Mouse (Mus musculus) MEL (cell line): ENCODE results near the gene Larp4b. TPM values are rescaled to one million over a fixed set of nuclear protein-coding genes. Genes with fewer than 3 reads are reported as not detected.

Experiments
- DNase-seq: peaks from one replicate; pipeline ENCODE4 v3.0.0; 2011; ENCODE audit warnings: low read depth, low spot score
- H3K27ac ChIP-seq: 2 replicates; pipeline ENCODE4 v1.5.1; 2012; ENCODE audit warnings: low read depth, mild to moderate bottlenecking, control low read depth, low read length, moderate library complexity; ENCODE audit not compliant: control insufficient read depth
- H3K27me3 ChIP-seq, 2 experiments: fragments of 150-350 bp in 1 of 2; sonication (generic) in 1 of 2; 2 replicates each; pipeline ENCODE4 v1.6.1; 2012; ENCODE audit warnings: low read length in 2 of 2, mild to moderate bottlenecking in 2 of 2, improper control_type of control experiment in 1 of 2, moderate library complexity in 1 of 2; ENCODE audit not compliant: insufficient read depth in 2 of 2, control insufficient read depth in 1 of 2
- H3K36me3 ChIP-seq, 2 experiments: 2 replicates each; pipeline ENCODE4 v1.6.1; 2012 to 2014; ENCODE audit warnings: low read length in 2 of 2, improper control_type of control experiment in 1 of 2, inconsistent platforms in 1 of 2, mild to moderate bottlenecking in 1 of 2; ENCODE audit not compliant: insufficient read depth in 2 of 2, control insufficient read depth in 1 of 2
- H3K4me1 ChIP-seq, 2 experiments: fragments of 150-350 bp in 1 of 2; sonication (generic) in 1 of 2; 2 replicates each; pipeline ENCODE4 v1.6.1; 2012; ENCODE audit warnings: low read length in 2 of 2, improper control_type of control experiment in 1 of 2, mild to moderate bottlenecking in 1 of 2; ENCODE audit not compliant: insufficient read depth in 2 of 2, control insufficient read depth in 1 of 2
- H3K4me3 ChIP-seq, 2 experiments: fragments of 150-350 bp in 1 of 2; sonication (generic) in 1 of 2; 2 replicates each; pipeline ENCODE4 v1.5.1; 2012; ENCODE audit warnings: low read depth in 2 of 2, low read length in 2 of 2, mild to moderate bottlenecking in 2 of 2, moderate library complexity in 2 of 2, control low read depth in 1 of 2, improper control_type of control experiment in 1 of 2; ENCODE audit not compliant: control insufficient read depth in 1 of 2, insufficient read depth in 1 of 2
- H3K79me2 ChIP-seq: 2 replicates; pipeline ENCODE4 v1.6.1; 2012; ENCODE audit warnings: mild to moderate bottlenecking, low read length, moderate library complexity; ENCODE audit not compliant: control insufficient read depth, poor library complexity, insufficient read depth
- H3K9ac ChIP-seq: 2 replicates; pipeline ENCODE4 v1.6.1; 2012; ENCODE audit warnings: low read depth, mild to moderate bottlenecking, control low read depth, low read length, moderate library complexity; ENCODE audit not compliant: control insufficient read depth, poor library complexity, severe bottlenecking
- H3K9me3 ChIP-seq: fragments of 150-350 bp; sonication (generic); replicated peaks from 2 replicates; pipeline ENCODE4 v1.6.1; 2012; ENCODE audit warnings: mild to moderate bottlenecking, low read length, improper control_type of control experiment, moderate library complexity; ENCODE audit not compliant: insufficient read depth
- BHLHE40 ChIP-seq: IDR thresholded peaks from 2 replicates; pipeline ENCODE4 v1.6.1; 2012; ENCODE audit warnings: low read depth, mild to moderate bottlenecking, inconsistent platforms, low read length, improper control_type of control experiment, borderline replicate concordance
- CHD1 ChIP-seq: IDR thresholded peaks from 2 replicates; pipeline ENCODE4 v1.6.1; 2012; ENCODE audit warnings: low read depth, mild to moderate bottlenecking, inconsistent platforms, low read length, improper control_type of control experiment
- CHD2 ChIP-seq: IDR thresholded peaks from 2 replicates; pipeline ENCODE4 v1.6.1; 2011; ENCODE audit warnings: low read length, improper control_type of control experiment
- EP300 ChIP-seq, 2 experiments: IDR thresholded peaks; 2 replicates each; pipeline ENCODE4 v1.6.1; 2011; ENCODE audit warnings: improper control_type of control experiment in 2 of 2, low read length in 2 of 2, low read depth in 1 of 2, mild to moderate bottlenecking in 1 of 2
- ETS1 ChIP-seq: IDR thresholded peaks from 2 replicates; pipeline ENCODE4 v1.6.1; 2012; ENCODE audit warnings: low read depth, mild to moderate bottlenecking, inconsistent platforms, low read length, improper control_type of control experiment, moderate library complexity
- GABPA ChIP-seq: IDR thresholded peaks from 2 replicates; pipeline ENCODE4 v1.6.1; 2012; ENCODE audit warnings: low read depth, mild to moderate bottlenecking, inconsistent platforms, low read length, improper control_type of control experiment, moderate library complexity
- GATA1 ChIP-seq: IDR thresholded peaks from 2 replicates; pipeline ENCODE4 v1.6.1; 2011; ENCODE audit warnings: low read depth, low read length, improper control_type of control experiment
- HCFC1 ChIP-seq: IDR thresholded peaks from 2 replicates; pipeline ENCODE4 v1.6.1; 2012; ENCODE audit warnings: low read depth, mild to moderate bottlenecking, inconsistent platforms, low read length, improper control_type of control experiment, moderate library complexity
- JUND ChIP-seq: IDR thresholded peaks from 2 replicates; pipeline ENCODE4 v1.6.1; 2011; ENCODE audit warnings: low read depth, mild to moderate bottlenecking, improper control_type of control experiment, low read length
- KAT2A ChIP-seq: conservative IDR thresholded peaks from 2 replicates; pipeline ENCODE4 v1.6.1; 2012; ENCODE audit warnings: low read depth, low read length, improper control_type of control experiment, inconsistent platforms
- MAFK ChIP-seq: IDR thresholded peaks from 2 replicates; pipeline ENCODE4 v1.6.1; 2011; ENCODE audit warnings: low read depth, mild to moderate bottlenecking, low read length, improper control_type of control experiment, borderline replicate concordance
- MAX ChIP-seq: IDR thresholded peaks from 2 replicates; pipeline ENCODE4 v1.6.1; 2011; ENCODE audit warnings: low read length, improper control_type of control experiment
- MAZ ChIP-seq: IDR thresholded peaks from 2 replicates; pipeline ENCODE4 v1.6.1; 2012; ENCODE audit warnings: low read depth, mild to moderate bottlenecking, inconsistent platforms, low read length, improper control_type of control experiment
- MEF2A ChIP-seq: IDR thresholded peaks from 2 replicates; pipeline ENCODE4 v1.6.1; 2014; ENCODE audit warnings: low read depth, mild to moderate bottlenecking, inconsistent platforms, low read length, improper control_type of control experiment; ENCODE audit not compliant: poor library complexity, insufficient replicate concordance, severe bottlenecking; ENCODE audit errors: extremely low read depth
- MYB ChIP-seq: IDR thresholded peaks from 2 replicates; pipeline ENCODE4 v1.6.1; 2011; ENCODE audit warnings: mild to moderate bottlenecking, low read depth, low read length, improper control_type of control experiment
- MYC ChIP-seq: IDR thresholded peaks from 2 replicates; pipeline ENCODE4 v1.6.1; 2011; ENCODE audit warnings: low read depth, mild to moderate bottlenecking, low read length, improper control_type of control experiment, moderate library complexity
- NELFE ChIP-seq: IDR thresholded peaks from 2 replicates; pipeline ENCODE4 v1.6.1; 2011; ENCODE audit warnings: low read depth, low read length, improper control_type of control experiment
- NRF1 ChIP-seq: IDR thresholded peaks from 2 replicates; pipeline ENCODE4 v1.6.1; 2014; ENCODE audit warnings: low read depth, mild to moderate bottlenecking, inconsistent platforms, low read length, improper control_type of control experiment, moderate library complexity; ENCODE audit not compliant: poor library complexity, insufficient read depth, severe bottlenecking
- POLR2A ChIP-seq, 2 experiments: IDR thresholded peaks; 2 replicates each; pipeline ENCODE4 v1.6.1; 2011 to 2012; ENCODE audit warnings: low read length in 2 of 2, mild to moderate bottlenecking in 2 of 2, control low read depth in 1 of 2, improper control_type of control experiment in 1 of 2, low read depth in 1 of 2, moderate library complexity in 1 of 2; ENCODE audit not compliant: control insufficient read depth in 1 of 2, insufficient read depth in 1 of 2, poor library complexity in 1 of 2
- POLR2AphosphoS5 ChIP-seq: IDR thresholded peaks from 2 replicates; pipeline ENCODE4 v1.6.1; 2012; ENCODE audit warnings: low read depth, borderline replicate concordance, mild to moderate bottlenecking, inconsistent platforms, low read length, moderate library complexity, mixed read lengths
- RAD21 ChIP-seq: IDR thresholded peaks from 2 replicates; pipeline ENCODE4 v1.6.1; 2011; ENCODE audit warnings: mild to moderate bottlenecking, low read depth, low read length, improper control_type of control experiment
- RCOR1 ChIP-seq: IDR thresholded peaks from 2 replicates; pipeline ENCODE4 v1.6.1; 2012; ENCODE audit warnings: low read depth, mild to moderate bottlenecking, inconsistent platforms, low read length, improper control_type of control experiment
- SIN3A ChIP-seq: IDR thresholded peaks from 2 replicates; pipeline ENCODE4 v1.6.1; 2012; ENCODE audit warnings: low read length, improper control_type of control experiment, inconsistent platforms
- SMC3 ChIP-seq: IDR thresholded peaks from 2 replicates; pipeline ENCODE4 v1.6.1; 2011; ENCODE audit warnings: low read depth, low read length, improper control_type of control experiment
- TAL1 ChIP-seq: IDR thresholded peaks from 2 replicates; pipeline ENCODE4 v1.6.1; 2012; ENCODE audit warnings: mild to moderate bottlenecking, inconsistent platforms, low read length, moderate library complexity, mixed read lengths
- TBP ChIP-seq: IDR thresholded peaks from 2 replicates; pipeline ENCODE4 v1.8.0; 2011; ENCODE audit warnings: low read depth, low read length, improper control_type of control experiment
- TCF12 ChIP-seq: IDR thresholded peaks from 2 replicates; pipeline ENCODE4 v1.6.1; 2014; ENCODE audit warnings: low read depth, mild to moderate bottlenecking, inconsistent platforms, low read length, improper control_type of control experiment, moderate library complexity
- UBTF ChIP-seq: IDR thresholded peaks from 2 replicates; pipeline ENCODE4 v1.6.1; 2012; ENCODE audit warnings: low read depth, mild to moderate bottlenecking, inconsistent platforms, low read length, improper control_type of control experiment, moderate library complexity, borderline replicate concordance; ENCODE audit not compliant: insufficient read depth
- USF1 ChIP-seq: IDR thresholded peaks from 2 replicates; pipeline ENCODE4 v1.6.1; 2014; ENCODE audit warnings: low read depth, mild to moderate bottlenecking, inconsistent platforms, low read length, improper control_type of control experiment, moderate library complexity
- USF2 ChIP-seq, 2 experiments: IDR thresholded peaks; 2 replicates each; pipeline ENCODE4 v1.6.1; 2011 to 2012; ENCODE audit warnings: improper control_type of control experiment in 2 of 2, low read length in 2 of 2, borderline replicate concordance in 1 of 2, inconsistent platforms in 1 of 2, low read depth in 1 of 2, mild to moderate bottlenecking in 1 of 2; ENCODE audit not compliant: insufficient read depth in 1 of 2
- ZC3H11A ChIP-seq: IDR thresholded peaks from 2 replicates; pipeline ENCODE4 v1.6.1; 2012; ENCODE audit warnings: low read depth, mild to moderate bottlenecking, inconsistent platforms, low read length, improper control_type of control experiment
- ZKSCAN1 ChIP-seq: IDR thresholded peaks from 2 replicates; pipeline ENCODE4 v1.6.1; 2012; ENCODE audit warnings: low read depth, mild to moderate bottlenecking, inconsistent platforms, low read length, improper control_type of control experiment, moderate library complexity
- ZMIZ1 ChIP-seq: IDR thresholded peaks from 2 replicates; pipeline ENCODE4 v1.6.1; 2012; ENCODE audit warnings: low read depth, mild to moderate bottlenecking, inconsistent platforms, low read length, improper control_type of control experiment, moderate library complexity
- ZNF384 ChIP-seq: IDR thresholded peaks from 2 replicates; pipeline ENCODE4 v1.6.1; 2012; ENCODE audit warnings: low read depth, mild to moderate bottlenecking, inconsistent platforms, low read length, improper control_type of control experiment
- polyA plus RNA-seq, 2 experiments: library from polyadenylated mRNA; stranded (reverse) in 1 of 2; unstranded in 1 of 2; fragments of >175 nt in 1 of 2; fragments of >200 nt in 1 of 2; gene quantifications; 2 replicates each; pipeline versions ENCODE4 v1.2.1 to v1.2.4; 2012; ENCODE audit warnings: low replicate concordance in 2 of 2, low read depth in 1 of 2; ENCODE audit not compliant: insufficient read length in 2 of 2, insufficient read depth in 1 of 2, missing spikeins in 1 of 2
- total RNA-seq: library from RNA; depleted of rRNA; stranded (reverse); fragments of 300-350 nt; gene quantifications from 2 replicates; pipeline ENCODE4 v1.2.3, GENCODE M21; 2012; rRNA removed

The Larp4b gene
- 67.0 and 71.8 TPM in 2 replicates for total RNA-seq
- 100 to 1,000 TPM in 1 of 2 experiments, 10 to 100 TPM in 1; 57.7 to 340 TPM for polyA plus RNA-seq

DNA sequence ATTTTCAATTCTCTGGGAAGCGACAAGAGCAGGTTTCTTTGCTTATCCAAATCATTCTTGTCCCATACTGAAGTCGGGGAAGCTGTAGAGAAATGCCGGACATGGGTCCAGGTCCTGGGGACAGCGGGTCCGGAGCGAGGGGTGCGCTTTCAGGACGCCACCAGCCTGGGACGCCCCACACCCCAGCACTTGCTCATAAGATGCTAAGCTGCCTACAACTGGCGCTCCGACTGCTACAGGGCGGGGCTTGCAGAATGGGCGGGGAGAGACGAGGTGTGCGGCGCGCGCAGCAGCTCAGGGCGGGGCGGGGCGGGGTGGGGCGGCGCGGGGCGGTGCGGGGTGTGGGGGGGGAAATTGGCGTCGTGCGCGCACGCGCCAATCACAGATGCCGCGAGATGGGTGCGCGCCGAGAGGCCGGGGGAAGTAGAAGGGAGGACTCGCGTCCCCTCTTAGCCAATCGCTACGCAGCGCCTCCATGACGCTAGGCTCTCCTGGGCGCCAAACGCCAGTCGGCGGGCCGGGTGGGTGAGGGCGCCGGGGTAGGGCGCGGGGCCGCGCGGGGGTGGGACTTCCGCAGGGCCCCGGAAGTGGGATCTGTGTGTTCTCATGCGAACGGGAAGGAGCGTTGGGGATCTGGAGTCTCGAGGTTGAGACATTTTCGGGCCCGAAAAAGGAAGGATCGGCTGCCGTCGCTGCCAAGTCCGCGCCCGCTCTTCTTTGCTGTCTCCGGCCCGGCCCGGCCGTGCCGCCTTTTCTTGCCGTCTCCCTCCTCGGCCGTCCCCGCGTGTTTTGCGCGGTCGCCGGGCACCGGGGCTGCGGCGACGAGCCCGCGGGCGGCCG is at the start of gene Larp4b:
Gene Larp4b, plus strand, starts transcription at position 566 of the 840 bp plus-strand sequence.
- Histone ChIP-seq H3K9me3 (no peaks in the 10 kb centered on the region), H3K4me3 (peak within 1 kb of the TSS; percentile 97 to 98), H3K79me2 (peaks cover 43% of the 10 kb centered on the region), H3K4me1 (peaks cover 20 to 21% of the 10 kb centered on the region in 2 experiments), H3K27me3 (no peaks in the 10 kb centered on the region; a peak in 1 of 4 replicates), H3K27ac (peak within 1 kb of the TSS; percentile 96), H3K36me3 (peaks cover 3 to 34% of the 10 kb centered on the region in 2 experiments; a peak in 3 of 4 replicates), H3K9ac (peak within 1 kb of the TSS; percentile 99)
- peak; percentile 98 for DNase-seq
- TF ChIP-seq ZMIZ1 (peak; percentile 66), RCOR1 (no peak), MYB (no peak), MAZ (0 out of 2 replicates have a peak, but pooled peaks have one; percentile 30), BHLHE40 (no peak), NRF1 (peak; percentile 63), MAX (no peak), EP300 (IDR thresholded peaks at IDR 0.05; ENCODE audit: low read depth in 1 of 2, low read length in 2 of 2) (peak in 1 of 2 experiments; percentile 30; a peak in 1 of 4 replicates), POLR2A (IDR thresholded peaks at IDR 0.05; ENCODE audit: control insufficient read depth in 1 of 2, insufficient read depth in 1 of 2, low read depth in 1 of 2, low read length in 2 of 2, poor library complexity in 1 of 2) (peak; percentile 78 to 92), KAT2A (0 out of 2 replicates have a peak, but pooled peaks have one; percentile 37), UBTF (peak; percentile 73; the same call in 1 of the 2 replicates), GATA1 (no peak), ETS1 (peak; percentile 5; the same call in 1 of the 2 replicates), JUND (no peak), USF1 (no peak), SIN3A (peak; percentile 15; the same call in 1 of the 2 replicates), TBP (0 out of 2 replicates have a peak, but pooled peaks have one; percentile 52), HCFC1 (peak; percentile 84), RAD21 (no peak), MAFK (no peak), SMC3 (no peak), ZKSCAN1 (no peak), GABPA (no peak), TCF12 (peak; percentile 51), MEF2A (no peak), TAL1 (no peak), ZC3H11A (no peak), ZNF384 (peak; percentile 14; the same call in 1 of the 2 replicates), USF2 (IDR thresholded peaks at IDR 0.05; ENCODE audit: borderline replicate concordance in 1 of 2, insufficient read depth in 1 of 2, low read depth in 1 of 2, low read length in 2 of 2) (no peak), CHD1 (peak; percentile 66), POLR2AphosphoS5 (no peak), CHD2 (peak; percentile 78), MYC (0 out of 2 replicates have a peak, but pooled peaks have one; percentile 48), NELFE (peak; percentile 75)
